Mouse (Mus musculus) limb, embryonic 14.5 days (tissue): Measurements from ENCODE around the gene Igf1r. TPM values are rescaled to one million over a fixed set of nuclear protein-coding genes. Genes with fewer than 3 reads are reported as not detected.

Experiments
- ATAC-seq: fragments of 200-750 bp; cut with Nextera tagmentation; 2 replicates; pipeline ENCODE4 v1.8.0; 2017; ENCODE audit warnings: low read depth, moderate number of reproducible peaks, moderate TSS enrichment; ENCODE audit not compliant: low FRiP score
- DNase-seq: peaks from one replicate; pipeline ENCODE4 v3.0.0-alpha.2; 2015; ENCODE audit warnings: low spot score
- H3K27ac ChIP-seq: fragments of 300-500 bp; sonication (generic); replicated peaks from 2 replicates; pipeline ENCODE4 v1.5.1; 2014; ENCODE audit warnings: low read depth, mild to moderate bottlenecking, low read length, moderate library complexity, mixed read lengths
- H3K27me3 ChIP-seq: fragments of 300-500 bp; sonication (generic); 2 replicates; pipeline ENCODE4 v1.6.1; 2014; ENCODE audit warnings: low read length, mixed read lengths; ENCODE audit not compliant: control insufficient read depth, insufficient read depth
- H3K36me3 ChIP-seq: fragments of 300-500 bp; sonication (generic); 2 replicates; pipeline ENCODE4 v1.6.1; 2014; ENCODE audit warnings: mild to moderate bottlenecking, low read length, moderate library complexity, mixed read lengths; ENCODE audit not compliant: control insufficient read depth, insufficient read depth
- H3K4me1 ChIP-seq: fragments of 300-500 bp; sonication (generic); 2 replicates; pipeline ENCODE4 v1.6.1; 2014; ENCODE audit warnings: antibody characterized with exemption, low read length, mixed read lengths; ENCODE audit not compliant: control insufficient read depth, insufficient read depth
- H3K4me2 ChIP-seq: fragments of 300-500 bp; sonication (generic); replicated peaks from 2 replicates; pipeline ENCODE4 v1.6.1; 2014; ENCODE audit warnings: low read depth, mild to moderate bottlenecking, low read length, moderate library complexity; ENCODE audit not compliant: severe bottlenecking
- H3K4me3 ChIP-seq: fragments of 300-500 bp; sonication (generic); replicated peaks from 2 replicates; pipeline ENCODE4 v1.5.1; 2014; ENCODE audit warnings: low read length
- H3K9ac ChIP-seq: fragments of 300-500 bp; sonication (generic); 2 replicates; pipeline ENCODE4 v1.6.1; 2014; ENCODE audit warnings: mild to moderate bottlenecking, low read depth, low read length, moderate library complexity; ENCODE audit not compliant: severe bottlenecking
- H3K9me3 ChIP-seq: fragments of 300-500 bp; sonication (generic); 2 replicates; pipeline ENCODE4 v1.6.1; 2016; ENCODE audit warnings: low read length; ENCODE audit not compliant: control insufficient read depth
- POLR2A ChIP-seq: fragments of 200-500 bp; IDR thresholded peaks from 2 replicates; pipeline ENCODE4 v1.8.0; 2012; ENCODE audit warnings: inconsistent platforms, mild to moderate bottlenecking, moderate library complexity, borderline replicate concordance; ENCODE audit not compliant: insufficient read depth, insufficient read length; ENCODE audit errors: extremely low read depth
- WGBS: fragments of 180-500 bp; shearing (Covaris S2); extraction: QIAGEN DNeasy Blood & Tissue Kit; methylation state at CpG from one replicate; pipeline ENCODE4 v1.1.7; 2014; 5-methylcytosine and 5-hydroxymethylcytosine counted together
- polyA plus RNA-seq, 2 experiments: library from polyadenylated mRNA; depleted of rRNA in 1 of 2; stranded (reverse) in 1 of 2; unstranded in 1 of 2; fragments of >200 nt; fragmentation: Nextera tagmentation in 1 of 2; extraction: Ambion mirVana in 1 of 2; gene quantifications; 2 replicates each; pipeline versions ENCODE4 v1.2.1 to v1.2.3; 2012 to 2014

Gene Igf1r
- polyA plus RNA-seq, 2 experiments, result 22.5 to 34.6 TPM

DNA sequence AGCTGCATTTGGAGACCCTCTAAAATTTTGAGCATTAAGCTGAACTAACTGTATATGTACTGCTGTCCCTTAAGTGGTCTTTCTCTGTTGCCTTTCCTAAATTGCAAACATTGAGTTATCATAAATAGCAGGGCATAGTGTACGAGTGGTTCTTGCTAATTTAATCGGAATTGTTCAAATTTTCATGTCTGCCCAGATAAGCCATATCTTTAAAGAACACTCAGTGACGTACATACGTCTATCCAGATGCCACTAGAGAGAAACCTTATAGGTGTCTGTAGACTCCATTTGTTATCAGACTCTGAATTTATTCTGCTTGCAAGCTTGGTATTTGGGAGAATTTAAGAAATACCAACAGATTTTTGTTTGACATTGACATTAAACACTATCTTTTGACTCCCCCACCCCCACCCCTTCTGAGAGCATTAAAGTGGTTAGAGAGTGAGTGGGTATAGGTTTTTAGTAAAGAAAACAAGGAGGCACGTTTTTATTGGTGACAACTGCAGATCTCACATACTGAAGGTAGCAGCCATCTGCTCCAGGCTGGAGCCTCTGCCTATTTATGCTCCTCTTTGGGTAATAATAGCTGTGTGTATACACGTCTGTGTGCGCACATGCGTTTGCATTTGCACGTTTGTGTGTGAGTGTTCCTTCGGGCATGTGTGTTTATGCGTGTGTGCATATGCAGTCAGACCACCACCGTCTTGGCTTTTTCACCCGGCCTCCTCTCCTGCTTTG lies 58.9 kb downstream of the Igf1r start:
- Histone ChIP-seq H3K27ac (no peak overlapping the region), H3K4me1 (no peaks in the 10 kb centered on the region), H3K9ac (no peak overlapping the region), H3K27me3 (no peaks in the 10 kb centered on the region), H3K36me3 (peaks cover 26% of the 10 kb centered on the region), H3K4me2 (no peak overlapping the region), H3K9me3 (peaks cover 5% of the 10 kb centered on the region; the same call in 1 of the 2 replicates), H3K4me3 (no peak overlapping the region)
- no peak for TF ChIP-seq POLR2A
- 79% methylated on average over 13 of the region's 13 CpGs for WGBS
- DNase-seq (no peak), ATAC-seq (no peak)

DNA sequence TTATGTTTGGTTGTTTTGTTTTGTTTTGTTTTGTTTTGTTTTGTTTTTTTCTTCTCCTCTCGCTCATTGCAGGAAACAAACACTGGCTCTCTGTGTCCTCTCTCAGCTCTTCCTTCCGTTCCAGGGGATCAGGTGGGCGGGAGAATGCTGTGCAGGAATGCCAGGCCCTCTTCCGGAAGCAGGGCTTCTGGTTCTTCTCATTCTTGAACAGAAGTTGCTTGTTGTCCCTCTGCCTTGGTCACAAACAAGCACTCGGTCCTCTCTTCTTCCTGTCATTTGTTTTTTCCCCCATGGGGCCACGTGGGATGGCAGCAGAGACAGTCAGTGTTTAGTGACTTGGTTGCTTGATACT lies 59.5 kb downstream of the Igf1r start:
- no peak overlapping the region for H3K27ac ChIP-seq
- H3K4me3 ChIP-seq, result no peak overlapping the region
- peaks cover 5% of the 10 kb centered on the region; the same call in 1 of the 2 replicates for H3K9me3 ChIP-seq
- TF ChIP-seq POLR2A, result no peak
- H3K9ac ChIP-seq, result no peak overlapping the region
- ATAC-seq, result no peak
- H3K4me1 ChIP-seq, result peaks cover 4% of the 10 kb centered on the region; the same call in 1 of the 2 replicates
- H3K4me2 ChIP-seq, result no peak overlapping the region
- DNase-seq, result no peak
- peaks cover 24% of the 10 kb centered on the region for H3K36me3 ChIP-seq
- H3K27me3 ChIP-seq, result no peaks in the 10 kb centered on the region
- 36% methylated on average over 6 of the region's 6 CpGs for WGBS

DNA sequence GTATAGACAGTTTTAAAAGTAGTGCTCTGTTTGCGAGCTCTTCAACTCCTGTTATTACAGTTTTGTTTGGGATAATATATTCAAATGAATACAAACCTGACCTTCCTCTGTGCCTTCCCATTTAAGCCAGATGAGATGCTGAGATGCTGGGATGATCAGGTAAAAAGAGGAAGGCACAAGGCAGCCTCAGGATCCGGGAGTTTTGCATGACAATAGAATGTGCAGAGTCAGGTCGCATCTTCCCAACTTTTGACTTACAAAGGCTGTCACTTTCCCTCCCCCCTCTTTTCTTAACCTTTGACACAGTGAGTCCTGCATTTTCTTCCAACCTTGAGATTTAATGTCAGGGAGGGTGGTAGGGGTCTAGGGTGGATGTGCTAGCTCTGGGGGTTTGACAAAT lies 61.9 kb downstream of the Igf1r start:
- H3K27me3 ChIP-seq, result no peaks in the 10 kb centered on the region
- DNase-seq, result no peak
- peaks cover 12% of the 10 kb centered on the region for H3K36me3 ChIP-seq
- peaks cover 13% of the 10 kb centered on the region for H3K4me1 ChIP-seq
- H3K4me3 ChIP-seq, result no peak overlapping the region
- no peak for TF ChIP-seq POLR2A
- no peak overlapping the region for H3K4me2 ChIP-seq
- no peak overlapping the region for H3K9ac ChIP-seq
- peaks cover 5% of the 10 kb centered on the region; the same call in 1 of the 2 replicates for H3K9me3 ChIP-seq
- WGBS, result 91% methylated on average over 3 of the region's 3 CpGs
- no peak overlapping the region for H3K27ac ChIP-seq
- no peak for ATAC-seq

DNA sequence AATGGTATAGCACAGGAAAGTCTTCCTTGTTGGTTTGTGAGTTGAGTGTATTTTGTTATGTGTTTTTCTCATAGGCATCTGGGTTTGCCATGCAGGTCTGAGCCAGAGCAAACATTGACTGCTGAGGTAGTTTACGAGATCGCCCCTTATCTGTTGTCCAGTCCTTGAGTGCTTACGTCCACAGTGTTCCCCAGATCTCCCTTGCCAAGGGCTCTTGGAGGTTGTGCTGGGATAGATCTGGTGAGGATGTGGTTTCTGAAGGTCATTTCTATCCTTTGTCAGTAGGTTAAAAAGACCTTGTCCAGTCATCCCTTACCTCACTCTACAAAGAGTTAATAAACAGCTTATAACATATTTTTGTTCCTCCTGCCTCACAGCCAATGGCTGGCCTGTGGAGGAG lies 62.8 kb downstream of the Igf1r start:
- H3K4me2 ChIP-seq, result no peak overlapping the region
- no peak overlapping the region for H3K9ac ChIP-seq
- no peak overlapping the region for H3K4me3 ChIP-seq
- H3K9me3 ChIP-seq, result peaks cover 5% of the 10 kb centered on the region; the same call in 1 of the 2 replicates
- 97% methylated on average over 3 of the region's 3 CpGs for whole genome bisulfite sequencing
- no peaks in the 10 kb centered on the region for H3K27me3 ChIP-seq
- no peak overlapping the region for H3K27ac ChIP-seq
- H3K36me3 ChIP-seq, result peaks cover 14% of the 10 kb centered on the region
- no peak for TF ChIP-seq POLR2A
- no peak for ATAC-seq
- H3K4me1 ChIP-seq, result peaks cover 13% of the 10 kb centered on the region
- DNase-seq, result no peak

DNA sequence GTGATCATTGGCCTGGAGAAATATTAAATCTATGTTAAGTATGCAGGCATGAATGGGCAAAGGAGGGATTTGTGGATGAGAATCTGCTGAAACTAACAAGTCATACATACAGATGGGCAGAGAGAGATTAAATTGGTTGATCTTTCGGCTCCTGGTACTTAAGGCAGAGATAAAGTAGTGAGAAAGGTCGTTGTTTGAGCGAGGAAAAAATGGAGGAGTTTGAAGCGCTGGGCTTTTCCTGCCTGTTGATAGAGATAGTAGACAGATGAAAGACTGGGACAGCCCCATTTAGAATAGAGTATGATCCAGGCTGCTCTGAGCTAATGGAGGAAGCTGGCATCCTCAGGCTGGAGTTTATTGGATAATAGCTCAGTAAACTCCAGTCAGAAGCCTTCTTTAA lies 65.4 kb downstream of the Igf1r start:
- Histone ChIP-seq H3K4me3 (no peak overlapping the region), H3K36me3 (peaks cover 9% of the 10 kb centered on the region), H3K4me2 (no peak overlapping the region), H3K27ac (peak overlapping the region; percentile 21; the same call in 1 of the 2 replicates), H3K27me3 (no peaks in the 10 kb centered on the region), H3K4me1 (peaks cover 18% of the 10 kb centered on the region), H3K9ac (no peak overlapping the region), H3K9me3 (peaks cover 5% of the 10 kb centered on the region; the same call in 1 of the 2 replicates)
- 68% methylated on average over 4 of the region's 4 CpGs for WGBS
- ATAC-seq, result no peak
- TF ChIP-seq POLR2A, result no peak
- DNase-seq, result no peak
